Mouse (Mus musculus) B cell, adult 2 months (primary cell): ENCODE data around the gene Atp1a2.
A peak's percentile ranks its signal among the peaks of the same experiment; 100 is the strongest.
"Not testable (repeated sequence)": the region's sequence is repeated elsewhere in the genome, so short reads cannot be mapped to it uniquely, and the experiment has no call there.

Source experiments
- DNase-seq, 2 experiments: peaks; one replicate each; pipeline ENCODE4 v3.0.0; 2022

Atp1a2 gene

GRCm38 (mm10) chr1:172261477-172262078 lies 36.3 kb downstream of the Atp1a2 start, which contains the start of gene Igsf8:
TSS of gene Igsf8 (plus strand) at chr1:172261641.
- DNase-seq = no peak

GRCm38 (mm10) chr1:172258314-172258713 lies 39.5 kb downstream of the Atp1a2 start, which contains the start of gene Atp1a4:
TSS of gene Atp1a4 (minus strand) at chr1:172258414.
- no peak for DNase-seq

GRCm38 (mm10) chr1:172247679-172248078 lies 50.2 kb downstream of the Atp1a2 start:
- peak; percentile 31 to 32 for DNase-seq

GRCm38 (mm10) chr1:172247216-172247615 lies 50.6 kb downstream of the Atp1a2 start:
- no peak for DNase-seq

- DNase-seq = not testable (repeated sequence)
These were observed 53.2 kb downstream of the Atp1a2 start for GRCm38 (mm10) chr1:172244645-172245044.

- DNase-seq = no peak
These were observed 54.2 kb downstream of the Atp1a2 start for GRCm38 (mm10) chr1:172243547-172244205.

GRCm38 (mm10) chr1:172242401-172242800 lies 55.5 kb downstream of the Atp1a2 start:
- DNase-seq = no peak

- DNase-seq = no peak
These were observed 56.7 kb downstream of the Atp1a2 start for GRCm38 (mm10) chr1:172240945-172241708.

- no peak for DNase-seq
These were observed 68.6 kb downstream of the Atp1a2 start for GRCm38 (mm10) chr1:172229215-172229614.

- no peak for DNase-seq
These were observed 69.7 kb downstream of the Atp1a2 start for GRCm38 (mm10) chr1:172228209-172228608.
